Mouse (Mus musculus): ENCODE measurements at regions not wholly inside any gene's neighbourhood (a gene's known extent, or its start where the extent isn't known, plus 50 kb on each side); places are given as distances from the start of the nearest gene placed in this dataset.

- Histone ChIP-seq H3K9me3 (ENCODE audit: control insufficient read depth, low read length) (no peaks in the 10 kb centered on the region), H3K4me3 (ENCODE audit: insufficient read depth in 1 of 2, low read depth in 2 of 2, low read length in 2 of 2) (no peak overlapping the region), H3K27me3 (ENCODE audit: control insufficient read depth, insufficient read depth, low read length) (no peaks in the 10 kb centered on the region), H3K36me3 (replicated peaks; ENCODE audit: control insufficient read depth, insufficient read depth, low read depth) (no peaks in the 10 kb centered on the region), H3K4me1 (replicated peaks; ENCODE audit: control insufficient read depth in 2 of 2, insufficient read depth in 2 of 2, low read length in 1 of 2) (no peaks in the 10 kb centered on the region), H3K4me2 (ENCODE audit: low read depth) (no peak overlapping the region), H3K27ac (no peak overlapping the region), H3K9ac (replicated peaks) (no peak overlapping the region)
- ATAC-seq (ENCODE audit: insufficient read depth) (no peak), DNase-seq (ENCODE audit: low read depth in 3 of 3, low spot score in 3 of 3) (no peak)
- WGBS (ENCODE audit: insufficient replicate concordance), result 80% methylated on average over 2 of the region's 2 CpGs
- TF ChIP-seq EP300 (IDR thresholded peaks at IDR 0.05; ENCODE audit: low read depth) (no peak), CTCF (IDR thresholded peaks at IDR 0.05; ENCODE audit: low read depth) (no peak)
Observed at GRCm38 (mm10) chr8:116133503-116133902, 371.3 kb upstream of the Dynlrb2 start.

- no peaks in the 10 kb centered on the region for H3K36me3 ChIP-seq (replicated peaks; ENCODE audit: control insufficient read depth, insufficient read depth, low read depth)
- WGBS (ENCODE audit: insufficient replicate concordance), result 75% methylated on average over 3 of the region's 3 CpGs
- H3K4me1 ChIP-seq (replicated peaks; ENCODE audit: control insufficient read depth in 2 of 2, insufficient read depth in 2 of 2, low read length in 1 of 2), result no peaks in the 10 kb centered on the region
- no peak for DNase-seq (ENCODE audit: low read depth in 3 of 3, low spot score in 3 of 3)
- no peaks in the 10 kb centered on the region for H3K27me3 ChIP-seq (ENCODE audit: control insufficient read depth, insufficient read depth, low read length)
- H3K9ac ChIP-seq (replicated peaks), result no peak overlapping the region
- H3K4me2 ChIP-seq (ENCODE audit: low read depth), result no peak overlapping the region
- TF ChIP-seq CTCF (IDR thresholded peaks at IDR 0.05; ENCODE audit: low read depth) (no peak), EP300 (IDR thresholded peaks at IDR 0.05; ENCODE audit: low read depth) (no peak)
- ATAC-seq (ENCODE audit: insufficient read depth), result no peak
- no peaks in the 10 kb centered on the region for H3K9me3 ChIP-seq (ENCODE audit: control insufficient read depth, low read length)
- H3K27ac ChIP-seq, result no peak overlapping the region
- H3K4me3 ChIP-seq (ENCODE audit: insufficient read depth in 1 of 2, low read depth in 2 of 2, low read length in 2 of 2), result no peak overlapping the region
Observed at GRCm38 (mm10) chr8:116133084-116133483, 371.7 kb upstream of the Dynlrb2 start.

- H3K9me3 ChIP-seq (ENCODE audit: control insufficient read depth, low read length), result no peaks in the 10 kb centered on the region
- H3K4me2 ChIP-seq (ENCODE audit: low read depth), result no peak overlapping the region
- H3K36me3 ChIP-seq (replicated peaks; ENCODE audit: control insufficient read depth, insufficient read depth, low read depth), result no peaks in the 10 kb centered on the region
- no peaks in the 10 kb centered on the region for H3K4me1 ChIP-seq (replicated peaks; ENCODE audit: control insufficient read depth in 2 of 2, insufficient read depth in 2 of 2, low read length in 1 of 2)
- H3K27ac ChIP-seq, result no peak overlapping the region
- no peak for DNase-seq (ENCODE audit: low read depth in 3 of 3, low spot score in 3 of 3)
- WGBS (ENCODE audit: insufficient replicate concordance), result 77% methylated on average over 13 of the region's 13 CpGs
- no peak overlapping the region for H3K4me3 ChIP-seq (ENCODE audit: insufficient read depth in 1 of 2, low read depth in 2 of 2, low read length in 2 of 2)
- no peak for ATAC-seq (ENCODE audit: insufficient read depth)
- no peaks in the 10 kb centered on the region for H3K27me3 ChIP-seq (ENCODE audit: control insufficient read depth, insufficient read depth, low read length)
- no peak overlapping the region for H3K9ac ChIP-seq (replicated peaks)
- TF ChIP-seq EP300 (IDR thresholded peaks at IDR 0.05; ENCODE audit: low read depth), result no peak
Observed at GRCm38 (mm10) chr8:116120067-116120466, 384.7 kb upstream of the Dynlrb2 start.

GRCm38 (mm10) chr8:116117919-116118318, 386.9 kb upstream of the Dynlrb2 start:
- Histone ChIP-seq H3K4me2 (ENCODE audit: low read depth) (no peak overlapping the region), H3K4me1 (replicated peaks; ENCODE audit: control insufficient read depth in 2 of 2, insufficient read depth in 2 of 2, low read length in 1 of 2) (no peaks in the 10 kb centered on the region), H3K27me3 (ENCODE audit: control insufficient read depth, insufficient read depth, low read length) (no peaks in the 10 kb centered on the region), H3K4me3 (ENCODE audit: insufficient read depth in 1 of 2, low read depth in 2 of 2, low read length in 2 of 2) (no peak overlapping the region), H3K9ac (replicated peaks) (no peak overlapping the region), H3K27ac (no peak overlapping the region), H3K36me3 (replicated peaks; ENCODE audit: control insufficient read depth, insufficient read depth, low read depth) (no peaks in the 10 kb centered on the region), H3K9me3 (ENCODE audit: control insufficient read depth, low read length) (no peaks in the 10 kb centered on the region)
- no peak for TF ChIP-seq EP300 (IDR thresholded peaks at IDR 0.05; ENCODE audit: low read depth)
- TF ChIP-seq CTCF (IDR thresholded peaks at IDR 0.05; ENCODE audit: low read depth), result no peak
- no peak for ATAC-seq (ENCODE audit: insufficient read depth)
- DNase-seq (ENCODE audit: low read depth in 3 of 3, low spot score in 3 of 3), result no peak
- 64% methylated on average over 2 of the region's 2 CpGs for WGBS (ENCODE audit: insufficient replicate concordance)

GRCm38 (mm10) chr8:116116625-116117024, 388.1 kb upstream of the Dynlrb2 start:
- DNase-seq (ENCODE audit: low read depth in 3 of 3, low spot score in 3 of 3) (no peak), ATAC-seq (ENCODE audit: insufficient read depth) (no peak)
- H3K27ac ChIP-seq, result no peak overlapping the region
- no peaks in the 10 kb centered on the region for H3K27me3 ChIP-seq (ENCODE audit: control insufficient read depth, insufficient read depth, low read length)
- no peaks in the 10 kb centered on the region for H3K36me3 ChIP-seq (replicated peaks; ENCODE audit: control insufficient read depth, insufficient read depth, low read depth)
- H3K9ac ChIP-seq (replicated peaks), result no peak overlapping the region
- no peaks in the 10 kb centered on the region for H3K4me1 ChIP-seq (replicated peaks; ENCODE audit: control insufficient read depth in 2 of 2, insufficient read depth in 2 of 2, low read length in 1 of 2)
- no peak overlapping the region for H3K4me3 ChIP-seq (ENCODE audit: insufficient read depth in 1 of 2, low read depth in 2 of 2, low read length in 2 of 2)
- 50% methylated on average over 7 of the region's 7 CpGs for WGBS (ENCODE audit: insufficient replicate concordance)
- no peaks in the 10 kb centered on the region for H3K9me3 ChIP-seq (ENCODE audit: control insufficient read depth, low read length)
- H3K4me2 ChIP-seq (ENCODE audit: low read depth), result no peak overlapping the region
- TF ChIP-seq EP300 (IDR thresholded peaks at IDR 0.05; ENCODE audit: low read depth), result no peak

Measured in liver, embryonic 14.5 days (tissue).